Mouse (Mus musculus): ENCODE measurements around the gene Pbrm1. TPM values are rescaled to one million over a fixed set of nuclear protein-coding genes. Genes with fewer than 3 reads are reported as not detected.
A peak's percentile ranks its signal among the peaks of the same experiment; 100 is the strongest.

Pbrm1 gene
- total RNA-seq, 2 experiments from 2014 or later, result 34.8 to 37.0 TPM

DNA sequence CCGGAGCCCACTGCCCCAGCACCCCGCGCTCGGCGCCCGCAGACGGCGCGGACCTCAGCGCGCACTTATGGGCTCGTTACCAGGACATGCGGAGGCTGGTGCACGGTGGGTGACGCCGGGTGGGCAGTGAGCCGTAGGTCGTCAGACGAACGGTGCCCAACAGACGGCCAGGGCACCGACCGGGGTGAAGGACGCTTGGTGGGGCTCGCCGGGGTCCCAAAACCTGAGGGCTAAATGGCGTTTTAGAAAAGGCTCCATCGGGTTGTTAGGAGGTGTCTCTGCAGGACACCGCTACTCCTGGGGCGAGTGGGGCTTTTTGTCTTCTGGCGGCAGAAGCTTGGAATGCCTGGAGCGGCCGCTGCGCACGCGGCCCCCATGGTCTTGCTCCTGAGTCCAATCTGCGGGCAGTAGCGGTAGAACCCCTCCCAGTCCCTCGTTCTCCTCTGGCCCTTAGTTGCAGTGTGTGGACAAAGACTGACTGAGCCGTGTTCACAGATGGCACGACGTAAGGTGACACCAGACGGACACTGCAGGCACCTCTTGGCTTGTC, 112.4 kb downstream of the Pbrm1 start:
- intact Hi-C loops (cut with DNase I), result loop anchor here (5.0 kb wide), 1 partner anchor 56 kb away; no protein-coding TSS in a partner anchor
- DNase-seq, result peak in 1 of 2 experiments; percentile 29

DNA sequence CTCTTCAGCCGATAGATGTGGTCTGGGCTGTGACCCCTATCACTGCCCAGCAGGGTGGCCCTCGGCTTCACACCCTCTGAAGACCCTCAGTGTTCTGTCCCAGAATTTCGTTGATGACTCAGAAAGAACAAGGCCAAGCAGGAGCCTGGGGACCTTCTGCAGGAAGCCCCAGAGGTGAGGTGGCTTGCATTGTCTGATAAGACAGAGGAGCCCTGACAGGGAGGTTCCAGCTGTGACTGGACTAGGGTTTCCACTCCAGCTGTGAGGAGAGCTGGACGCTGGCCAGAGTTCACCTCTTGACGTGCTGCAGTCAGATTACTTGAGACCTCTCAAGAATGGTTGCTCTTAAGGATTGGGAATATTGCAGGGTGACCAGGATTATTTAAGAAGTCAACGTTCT, 113.1 kb downstream of the Pbrm1 start:
- intact Hi-C loops (cut with DNase I), result loop anchor here (5.0 kb wide), 1 partner anchor 55 kb away; no protein-coding TSS in a partner anchor
- peak in 1 of 2 experiments; percentile 15 for DNase-seq

DNA sequence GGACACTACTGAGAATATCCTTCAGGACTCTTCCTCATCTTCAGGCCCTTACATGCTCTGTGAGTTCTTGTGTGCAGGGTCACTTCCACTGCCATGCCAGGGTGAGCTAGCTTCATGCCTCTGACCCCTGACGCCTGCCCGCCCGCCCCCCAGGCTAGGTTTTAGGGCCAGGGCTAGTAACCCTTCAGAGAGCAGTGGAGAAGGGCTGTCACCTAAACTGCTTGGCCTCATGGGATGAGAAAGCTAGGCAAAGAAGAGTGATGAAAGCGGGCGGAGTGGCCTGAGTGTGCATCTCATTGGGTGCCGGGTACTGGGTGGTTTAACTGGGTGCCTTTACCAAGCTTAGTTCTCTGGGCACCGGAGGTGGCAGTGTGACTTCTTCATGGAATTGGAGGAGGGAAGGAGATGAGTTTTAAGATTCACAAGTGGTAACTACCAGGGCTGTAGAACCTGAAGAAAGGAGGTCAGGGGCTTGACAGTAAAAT, 113.6 kb downstream of the Pbrm1 start:
- DNase-seq, result peak in 1 of 2 experiments; percentile 12
- intact Hi-C loops (cut with DNase I), result loop anchor here (5.0 kb wide), 1 partner anchor 55 kb away; no protein-coding TSS in a partner anchor

DNA sequence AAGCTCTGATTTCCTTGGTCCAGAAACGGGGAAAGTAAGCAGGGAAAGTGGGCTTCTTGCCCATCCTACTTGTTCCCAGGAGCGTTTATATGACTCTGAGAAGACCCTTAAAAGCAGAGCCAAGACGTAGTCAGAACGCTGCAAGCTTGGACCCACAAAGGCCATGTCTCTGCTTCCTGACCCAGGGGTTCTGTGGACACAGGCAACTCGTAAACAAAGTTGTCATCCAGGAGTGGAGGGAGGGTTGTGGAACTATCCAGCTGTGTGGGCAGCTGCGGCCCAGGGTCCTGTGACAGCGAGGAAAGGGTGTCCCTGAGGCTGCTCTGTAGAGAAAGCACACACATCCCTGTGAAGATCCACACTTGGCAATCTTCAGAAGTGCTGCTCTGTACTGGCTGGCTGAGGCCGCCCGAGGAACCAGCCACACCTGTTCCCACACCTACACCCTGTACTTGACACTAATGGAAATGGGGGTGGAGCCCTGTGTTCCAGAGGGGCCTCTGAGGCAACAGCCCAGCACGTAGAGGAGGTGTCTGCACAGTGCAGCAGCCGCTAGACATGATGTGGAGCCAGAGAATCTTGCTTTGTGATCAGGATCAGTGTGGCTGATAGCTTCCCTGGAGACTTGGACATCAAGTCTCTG, 114.2 kb downstream of the Pbrm1 start:
- DNase-seq, result peak in 1 of 2 experiments; percentile 12
- intact Hi-C loops (cut with DNase I), result loop anchor here (5.0 kb wide), 1 partner anchor 54 kb away; no protein-coding TSS in a partner anchor

DNA sequence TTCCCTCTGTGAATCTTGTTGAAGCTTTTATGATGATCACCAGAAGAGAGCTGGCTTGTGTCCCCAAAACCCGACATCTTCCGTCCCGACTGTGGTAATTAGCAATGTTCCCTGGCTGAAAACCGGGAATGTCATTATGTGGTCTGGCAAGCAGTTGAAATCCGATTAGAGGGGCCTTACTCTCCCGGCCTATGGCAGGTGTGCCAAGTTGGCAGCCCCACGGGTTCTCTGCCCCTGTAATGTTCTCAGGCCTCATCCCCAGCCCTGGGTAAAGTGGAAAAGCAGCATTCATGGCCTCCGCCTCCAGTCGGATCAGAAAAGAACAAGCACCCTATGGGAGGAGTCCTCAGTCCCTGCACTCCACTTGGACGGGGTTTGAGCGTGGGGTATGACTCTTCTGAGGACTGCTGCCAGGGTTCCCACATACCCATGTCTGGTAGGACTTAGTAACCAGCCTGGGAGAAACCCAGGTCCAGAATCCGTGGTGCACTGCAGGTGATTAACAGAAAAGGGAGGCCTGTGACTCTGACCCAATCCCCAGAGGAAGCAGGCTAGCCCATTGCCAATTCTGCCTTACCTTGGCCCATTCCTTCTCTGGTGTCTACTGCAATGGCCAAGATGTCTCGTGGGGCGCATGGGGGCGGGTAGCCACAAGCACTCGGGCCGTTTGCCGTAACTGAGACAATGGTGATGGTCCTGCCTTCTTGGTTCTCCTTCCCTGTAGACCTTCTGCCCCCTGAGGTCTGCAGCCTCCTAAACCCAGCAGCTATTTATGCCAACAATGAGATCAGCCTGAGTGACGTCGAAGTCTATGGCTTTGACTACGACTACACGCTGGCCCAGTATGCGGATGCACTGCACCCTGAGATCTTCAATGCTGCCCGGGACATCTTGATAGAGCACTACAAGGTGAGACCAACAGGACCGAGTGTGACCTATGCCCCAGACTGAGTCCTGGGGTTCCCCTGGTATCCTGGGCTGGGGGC, 115.4 kb downstream of the Pbrm1 start:
- intact Hi-C loops (cut with DNase I), result loop anchor here (5.0 kb wide), 1 partner anchor 53 kb away; no protein-coding TSS in a partner anchor
- DNase-seq, result peak in 1 of 2 experiments; percentile 17

DNA sequence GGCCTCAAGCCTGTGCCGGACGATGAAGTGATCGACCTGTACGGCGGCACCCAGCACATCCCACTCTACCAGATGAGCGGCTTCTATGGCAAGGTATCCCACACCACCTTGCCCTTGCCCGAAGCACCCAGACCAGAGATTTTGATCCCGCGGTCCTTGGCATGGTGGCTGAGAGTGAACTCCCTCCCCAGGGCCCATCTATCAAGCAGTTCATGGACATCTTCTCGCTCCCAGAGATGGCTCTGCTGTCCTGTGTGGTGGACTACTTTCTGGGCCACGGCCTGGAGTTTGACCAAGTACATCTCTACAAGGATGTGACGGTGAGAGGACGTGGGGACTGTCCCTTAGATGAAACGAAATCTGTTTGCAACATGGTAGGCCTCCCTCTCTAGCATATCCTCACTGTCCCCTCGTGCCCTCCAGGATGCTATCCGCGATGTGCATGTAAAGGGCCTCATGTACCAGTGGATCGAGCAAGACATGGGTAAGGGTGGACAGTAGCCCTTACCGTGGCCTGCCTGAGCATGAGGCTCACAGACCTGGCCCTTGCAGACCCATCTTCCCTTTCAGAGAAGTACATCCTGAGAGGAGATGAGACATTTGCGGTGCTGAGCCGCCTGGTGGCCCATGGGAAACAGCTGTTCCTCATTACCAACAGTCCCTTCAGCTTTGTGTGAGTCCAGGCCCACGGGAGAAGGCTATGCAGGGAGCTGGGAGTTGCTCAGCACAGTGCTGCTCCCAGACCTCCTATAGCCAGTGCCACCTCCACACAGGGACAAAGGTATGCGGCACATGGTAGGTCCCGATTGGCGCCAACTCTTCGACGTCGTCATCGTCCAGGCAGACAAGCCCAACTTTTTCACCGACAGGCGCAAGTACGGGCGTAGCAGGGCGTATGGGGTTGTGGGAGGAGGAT, 116.8 kb downstream of the Pbrm1 start:
- intact Hi-C loops (cut with DNase I), result no loop called here

GRCm38 (mm10) chr14:31136411-31137280, 117.7 kb downstream of the Pbrm1 start:
- DNase-seq, result peak in 1 of 2 experiments; percentile 13
- intact Hi-C loops (cut with DNase I), result no loop called here

More for the DNA sequence above, 116.8 kb downstream of the Pbrm1 start:
- DNase-seq, result peak in 1 of 2 experiments; percentile 17

DNA sequence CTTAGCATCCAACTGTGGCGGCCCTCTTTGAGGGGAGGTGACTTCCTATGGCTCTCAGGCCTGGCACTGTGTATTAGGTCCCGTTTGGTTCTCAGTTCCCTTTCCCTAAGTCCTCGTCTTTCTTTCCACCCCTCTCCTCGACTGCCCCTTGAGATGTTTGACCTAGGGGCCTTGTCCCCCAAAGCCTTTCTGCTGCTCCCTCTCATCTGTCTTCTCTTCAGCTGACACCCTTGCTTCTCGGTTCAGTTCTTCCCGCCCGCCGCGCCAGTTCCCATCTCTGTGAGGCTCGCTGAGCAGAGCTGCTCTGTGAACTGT, 118.3 kb downstream of the Pbrm1 start:
- no peak for DNase-seq
- intact Hi-C loops (cut with DNase I), result no loop called here

DNA sequence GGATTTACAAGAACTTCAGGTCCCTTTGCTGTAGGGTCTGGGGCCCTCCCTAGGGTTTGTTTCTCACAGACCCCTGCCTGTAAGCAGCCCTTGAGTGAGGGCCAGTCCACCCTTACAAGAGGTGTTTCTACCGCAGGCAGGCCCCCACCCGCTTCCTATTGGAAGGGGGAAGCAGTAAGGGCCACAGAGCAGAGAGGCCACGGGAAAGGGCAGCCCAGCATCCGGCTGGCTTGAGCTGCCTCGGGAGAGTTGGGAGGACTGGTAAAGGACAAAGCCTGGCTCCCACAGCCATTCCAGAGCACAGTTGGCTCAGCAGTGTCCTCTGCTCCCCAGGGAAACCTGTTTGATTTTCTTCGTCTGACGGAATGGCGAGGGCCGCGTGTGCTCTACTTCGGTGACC, 118.9 kb downstream of the Pbrm1 start:
- DNase-seq, result peak in 1 of 2 experiments; percentile 14
- intact Hi-C loops (cut with DNase I), result no loop called here

DNA sequence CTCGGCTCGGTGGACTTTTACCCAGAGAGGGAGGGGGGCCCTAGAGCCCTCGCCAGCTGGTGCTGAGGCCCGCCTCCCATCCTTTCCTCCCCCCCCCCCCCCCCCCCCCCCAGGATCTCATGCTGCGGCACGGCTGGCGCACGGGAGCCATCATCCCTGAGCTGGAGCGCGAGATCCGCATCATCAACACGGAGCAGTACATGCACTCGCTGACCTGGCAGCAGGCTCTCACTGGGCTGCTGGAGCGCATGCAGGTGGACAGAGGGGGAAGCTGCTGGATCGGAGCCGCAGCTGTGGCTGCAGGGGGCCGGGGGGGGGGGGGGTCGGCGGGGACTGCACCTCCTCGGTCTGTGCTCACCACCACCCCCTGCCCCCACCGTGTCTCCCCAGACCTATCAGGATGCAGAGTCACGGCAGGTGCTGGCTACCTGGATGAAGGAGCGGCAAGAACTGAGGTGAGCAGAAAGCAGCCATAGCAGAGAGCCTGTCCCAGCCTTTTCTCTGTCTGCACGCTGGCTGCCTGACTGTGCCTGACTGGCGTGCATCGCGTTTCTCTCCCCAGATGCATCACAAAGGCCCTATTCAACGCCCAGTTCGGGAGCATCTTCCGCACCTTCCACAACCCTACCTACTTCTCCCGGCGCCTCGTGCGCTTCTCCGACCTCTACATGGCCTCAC, 119.4 kb downstream of the Pbrm1 start:
- DNase-seq, result no peak
- intact Hi-C loops (cut with DNase I), result no loop called here

GRCm38 (mm10) chr14:31138897-31139429, 120.0 kb downstream of the Pbrm1 start:
- intact Hi-C loops (cut with DNase I), result no loop called here
- DNase-seq, result no peak

- no peak for DNase-seq
- intact Hi-C loops (cut with DNase I), result no loop called here
These were observed 120.7 kb downstream of the Pbrm1 start for GRCm38 (mm10) chr14:31139666-31140065.

DNA sequence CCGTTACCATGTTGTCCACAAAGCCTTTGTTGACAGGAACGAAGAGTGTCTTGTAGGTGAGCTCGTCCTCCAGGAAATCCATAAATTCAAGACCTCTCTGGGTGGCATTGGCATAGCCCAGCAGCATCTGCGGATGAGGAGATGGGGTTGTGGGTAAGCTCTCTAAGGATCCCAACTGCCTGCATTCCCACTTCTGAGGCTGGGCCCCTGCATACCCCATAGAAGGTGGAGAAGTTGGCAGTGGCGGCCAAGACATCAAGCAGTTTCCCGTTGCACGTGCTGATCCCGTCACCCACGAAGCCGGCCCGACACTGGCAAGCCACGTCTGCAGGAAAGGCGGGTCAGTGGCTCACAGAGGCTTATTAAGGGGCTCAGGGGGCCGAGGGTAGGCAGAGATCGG, 121.2 kb downstream of the Pbrm1 start:
- intact Hi-C loops (cut with DNase I), result no loop called here
- DNase-seq, result peak in 1 of 2 experiments; percentile 10

- peak; percentile 2 to 10 for DNase-seq
These were observed 122.1 kb downstream of the Pbrm1 start for GRCm38 (mm10) chr14:31141011-31141410.

GRCm38 (mm10) chr14:31145694-31146093, 126.8 kb downstream of the Pbrm1 start:
- intact Hi-C loops (cut with DNase I), result no loop called here
- DNase-seq, result no peak

More at GRCm38 (mm10) chr14:31141011-31141410, 122.1 kb downstream of the Pbrm1 start:
- intact Hi-C loops (cut with DNase I), result no loop called here

GRCm38 (mm10) chr14:31160196-31161150, 141.5 kb downstream of the Pbrm1 start:
- intact Hi-C loops (cut with DNase I), result no loop called here
- no peak for DNase-seq

GRCm38 (mm10) chr14:31161191-31161590, 142.3 kb downstream of the Pbrm1 start:
- intact Hi-C loops (cut with DNase I), result no loop called here
- DNase-seq, result no peak

Data from gastrocnemius, postnatal 36 days (tissue).